Mouse (Mus musculus) neural tube, embryonic 12.5 days (tissue): ENCODE data around the gene Nav1. TPM values are rescaled to one million over a fixed set of nuclear protein-coding genes. Genes with fewer than 3 reads are reported as not detected.

Experiments used
- ATAC-seq: fragments of 200-750 bp; cut with Nextera tagmentation; 2 replicates; pipeline ENCODE4 v1.8.0; 2017; ENCODE audit warnings: low read depth, mild to moderate bottlenecking, moderate TSS enrichment, moderate library complexity; ENCODE audit not compliant: low FRiP score
- H3K27ac ChIP-seq: fragments of 300-500 bp; sonication (generic); 2 replicates; pipeline ENCODE4 v1.5.1; 2016
- H3K27me3 ChIP-seq: fragments of 300-500 bp; sonication (generic); replicated peaks from 2 replicates; pipeline ENCODE4 v1.6.1; 2016; ENCODE audit warnings: mild to moderate bottlenecking
- H3K36me3 ChIP-seq: fragments of 300-500 bp; sonication (generic); 2 replicates; pipeline ENCODE4 v1.6.1; 2016; ENCODE audit warnings: mild to moderate bottlenecking
- H3K4me1 ChIP-seq: fragments of 300-500 bp; sonication (generic); 2 replicates; pipeline ENCODE4 v1.6.1; 2016
- H3K4me2 ChIP-seq: fragments of 300-500 bp; sonication (generic); replicated peaks from 2 replicates; pipeline ENCODE4 v1.6.1; 2016; ENCODE audit warnings: mild to moderate bottlenecking
- H3K4me3 ChIP-seq: fragments of 300-500 bp; sonication (generic); 2 replicates; pipeline ENCODE4 v1.5.1; 2016
- H3K9ac ChIP-seq: fragments of 300-500 bp; sonication (generic); 2 replicates; pipeline ENCODE4 v1.6.1; 2016; ENCODE audit warnings: mild to moderate bottlenecking
- H3K9me3 ChIP-seq: fragments of 300-500 bp; sonication (generic); 2 replicates; pipeline ENCODE4 v1.6.1; 2016; ENCODE audit warnings: mild to moderate bottlenecking
- WGBS: fragments of 180-500 bp; shearing (Covaris S2); methylation state at CpG from one replicate; pipeline ENCODE4 v1.1.7; 2016; 5-methylcytosine and 5-hydroxymethylcytosine counted together
- polyA plus RNA-seq: library from polyadenylated mRNA; unstranded; fragments of >200 nt; fragmentation: Nextera tagmentation; extraction: Ambion mirVana; gene quantifications from 2 replicates; pipeline ENCODE4 v1.2.1, GENCODE M21; 2016

Gene Nav1
- polyA plus RNA-seq, 1 experiment from 2014 or later, result 29.9 TPM

- Histone ChIP-seq H3K4me2 (no peak overlapping the region), H3K4me3 (no peak overlapping the region), H3K36me3 (no peaks in the 10 kb centered on the region), H3K9me3 (no peaks in the 10 kb centered on the region), H3K4me1 (peaks cover 22% of the 10 kb centered on the region), H3K27me3 (no peaks in the 10 kb centered on the region; the same call in 1 of the 2 replicates), H3K27ac (no peak overlapping the region), H3K9ac (no peak overlapping the region)
- WGBS, result 74% methylated on average over 3 of the region's 3 CpGs
- no peak for ATAC-seq
Measured at GRCm38 (mm10) chr1:135588973-135589372, 18.1 kb downstream of the Nav1 start.

DNA sequence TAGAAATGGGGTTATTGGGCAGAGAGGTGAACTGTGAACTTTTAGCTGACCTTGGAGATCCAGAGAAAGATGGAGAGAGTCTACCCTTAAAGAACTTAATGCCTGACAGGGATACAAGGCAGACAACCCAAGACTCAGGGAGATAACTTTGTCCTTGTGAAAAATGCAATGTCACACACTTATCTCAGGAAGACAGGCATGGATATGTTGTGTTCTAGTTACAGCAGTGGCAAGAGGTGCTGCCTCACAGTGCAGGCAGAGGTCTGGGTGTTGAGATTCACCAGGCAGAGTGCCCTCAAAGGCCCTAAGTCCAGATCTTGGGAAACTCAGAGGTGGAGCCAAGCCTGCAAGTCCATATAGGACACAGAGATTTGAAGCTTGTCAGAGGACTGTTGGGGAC lies 20.2 kb downstream of the Nav1 start:
- Histone ChIP-seq H3K4me3 (no peak overlapping the region), H3K9ac (no peak overlapping the region), H3K27ac (no peak overlapping the region), H3K9me3 (no peaks in the 10 kb centered on the region), H3K4me1 (peaks cover 38% of the 10 kb centered on the region), H3K4me2 (no peak overlapping the region), H3K27me3 (no peaks in the 10 kb centered on the region; the same call in 1 of the 2 replicates), H3K36me3 (no peaks in the 10 kb centered on the region)
- ATAC-seq, result no peak

DNA sequence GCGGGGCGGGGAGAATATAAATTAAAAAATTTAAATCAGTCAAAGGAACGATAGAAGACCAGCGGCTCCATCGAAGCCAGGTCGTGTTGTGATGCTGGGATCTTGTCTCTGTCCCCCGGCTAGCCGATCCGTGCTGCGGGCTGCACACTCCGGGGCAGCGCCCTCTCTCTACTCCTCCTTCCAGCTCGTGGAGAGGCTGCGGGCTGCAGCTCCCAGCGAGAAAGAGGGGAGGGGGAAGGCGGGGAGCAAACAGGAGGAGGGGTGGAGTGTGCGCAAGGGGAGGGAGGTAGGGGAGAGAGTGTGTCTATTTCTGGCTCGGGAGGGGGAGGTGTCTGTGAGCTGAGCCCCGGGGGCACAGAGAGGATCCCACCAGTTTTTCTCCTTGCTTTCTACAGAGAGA lies 21.5 kb downstream of the Nav1 start:
- Histone ChIP-seq H3K4me2 (peak overlapping the region; percentile 92), H3K9ac (peak overlapping the region; percentile 70), H3K27me3 (no peaks in the 10 kb centered on the region; the same call in 1 of the 2 replicates), H3K36me3 (no peaks in the 10 kb centered on the region), H3K4me1 (peaks cover 51% of the 10 kb centered on the region), H3K9me3 (no peaks in the 10 kb centered on the region), H3K4me3 (peak overlapping the region; percentile 61), H3K27ac (peak overlapping the region; percentile 80)
- WGBS, result under 1% methylated on average over 19 of the region's 19 CpGs
- ATAC-seq, result peak; percentile 65

- Histone ChIP-seq H3K9me3 (no peaks in the 10 kb centered on the region), H3K9ac (peak overlapping the region; percentile 70), H3K4me3 (peak overlapping the region; percentile 61), H3K36me3 (no peaks in the 10 kb centered on the region), H3K4me2 (peak overlapping the region; percentile 92), H3K27ac (peak overlapping the region; percentile 80; the same call in 1 of the 2 replicates), H3K4me1 (peaks cover 58% of the 10 kb centered on the region), H3K27me3 (no peaks in the 10 kb centered on the region; the same call in 1 of the 2 replicates)
- peak; percentile 69 for ATAC-seq
- WGBS, result under 1% methylated on average over 73 of the region's 73 CpGs
Measured at GRCm38 (mm10) chr1:135584587-135585541, 22.2 kb downstream of the Nav1 start.

DNA sequence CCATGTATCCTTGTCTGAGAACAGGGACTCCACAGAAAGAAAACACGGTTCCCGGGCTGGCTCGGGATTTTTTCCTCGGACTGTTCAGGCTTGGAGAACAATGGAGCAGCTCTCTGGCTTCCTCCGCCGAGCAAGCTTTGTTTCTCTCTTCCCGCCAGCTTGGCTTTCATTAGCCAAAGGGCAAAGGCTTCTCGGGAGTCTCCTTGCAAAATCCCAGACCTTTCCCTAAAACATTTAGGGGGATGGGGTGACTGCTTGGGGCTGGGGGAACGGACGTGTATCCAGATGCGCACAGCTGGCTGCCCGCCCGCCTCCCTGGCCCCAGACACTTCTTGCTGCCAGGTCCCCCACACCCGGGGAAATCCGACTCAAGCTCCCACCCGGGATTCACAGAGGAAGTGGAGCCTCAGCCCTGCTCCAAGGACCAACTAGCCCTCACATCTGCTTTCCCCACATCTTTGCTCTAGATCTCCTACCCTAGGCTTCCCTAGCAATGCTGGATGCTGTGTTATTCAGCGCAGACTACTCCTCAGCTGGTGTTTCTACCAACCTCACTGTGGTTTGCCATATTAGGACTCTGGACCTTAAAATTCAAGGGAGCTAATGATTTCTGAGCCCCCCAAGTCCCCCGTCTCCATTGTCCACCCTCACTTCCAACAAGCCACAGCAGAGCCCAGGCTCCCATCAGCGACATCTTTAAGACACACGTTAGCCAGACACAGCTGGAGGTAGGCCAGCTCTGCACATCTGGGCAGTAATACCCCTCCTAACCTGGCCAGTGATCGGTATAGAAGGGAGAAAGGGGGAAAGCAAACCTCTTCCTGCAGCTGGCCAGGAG lies 23.2 kb downstream of the Nav1 start:
- Histone ChIP-seq H3K27ac (peak overlapping the region; percentile 65; the same call in 1 of the 2 replicates), H3K4me3 (peak overlapping the region; percentile 61), H3K36me3 (no peaks in the 10 kb centered on the region), H3K4me1 (peaks cover 68% of the 10 kb centered on the region), H3K9ac (peak overlapping the region; percentile 70), H3K27me3 (no peaks in the 10 kb centered on the region; the same call in 1 of the 2 replicates), H3K9me3 (no peaks in the 10 kb centered on the region), H3K4me2 (peak overlapping the region; percentile 92)
- whole genome bisulfite sequencing, result 4% methylated on average over 21 of the region's 21 CpGs
- no peak for ATAC-seq

DNA sequence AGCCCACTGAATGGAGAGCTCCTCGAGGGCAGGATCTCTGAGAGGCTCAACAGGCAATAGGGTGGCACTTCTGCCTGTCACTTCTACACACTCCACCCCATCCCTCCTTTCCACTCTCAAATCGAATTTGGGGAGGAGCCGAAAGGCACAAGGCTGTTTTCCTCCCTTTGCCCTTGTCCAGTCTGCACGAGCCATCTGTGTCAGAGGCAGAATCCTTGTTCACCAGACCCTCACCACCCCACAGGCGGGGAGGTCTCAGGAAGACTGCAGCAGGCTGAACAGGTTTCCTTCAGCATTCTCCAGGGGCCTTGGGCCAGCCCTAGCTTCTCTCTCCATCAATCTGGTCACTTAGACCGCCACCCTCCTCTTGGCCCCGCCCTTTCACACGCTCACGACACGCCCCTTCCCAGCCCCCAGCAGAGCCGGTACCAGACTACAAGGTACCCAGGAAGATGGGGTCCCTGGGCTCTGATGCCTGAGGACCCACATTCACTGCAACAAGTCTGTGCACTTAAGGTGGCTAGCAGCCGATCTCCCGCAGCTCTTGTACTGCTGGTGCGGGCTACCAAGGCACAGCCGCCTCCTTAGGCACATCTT lies 23.9 kb downstream of the Nav1 start:
- Histone ChIP-seq H3K9me3 (no peaks in the 10 kb centered on the region), H3K4me1 (peaks cover 71% of the 10 kb centered on the region), H3K27me3 (no peaks in the 10 kb centered on the region; the same call in 1 of the 2 replicates), H3K9ac (peak overlapping the region; percentile 70), H3K36me3 (no peaks in the 10 kb centered on the region), H3K27ac (peak overlapping the region; percentile 65; the same call in 1 of the 2 replicates), H3K4me3 (peak overlapping the region; percentile 61), H3K4me2 (peak overlapping the region; percentile 92)
- peak; percentile 57 for ATAC-seq
- 5% methylated on average over 15 of the region's 15 CpGs for WGBS

DNA sequence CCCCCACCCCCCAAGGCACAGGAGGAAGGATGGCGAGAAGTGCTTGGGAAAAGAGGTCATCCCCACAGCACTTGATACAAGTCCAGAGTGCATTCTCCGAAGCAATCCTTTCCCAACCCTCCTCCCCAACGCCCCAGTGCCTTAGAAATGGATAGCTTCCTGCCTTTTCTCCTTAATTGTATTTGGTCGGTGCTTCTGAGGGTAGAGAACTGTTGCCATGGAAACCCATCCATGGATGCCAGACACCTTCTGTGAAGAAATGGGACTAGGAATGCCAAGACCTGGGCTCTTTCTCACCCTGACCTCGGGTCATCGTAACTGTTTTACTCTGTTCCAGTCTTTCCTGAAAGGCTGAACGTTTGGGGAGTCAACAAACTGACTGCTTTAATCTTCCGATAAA lies 26.1 kb downstream of the Nav1 start:
- H3K36me3 ChIP-seq, result no peaks in the 10 kb centered on the region
- ATAC-seq, result no peak
- no peaks in the 10 kb centered on the region for H3K9me3 ChIP-seq
- H3K9ac ChIP-seq, result no peak overlapping the region
- H3K4me2 ChIP-seq, result peak overlapping the region; percentile 92
- WGBS, result 16% methylated on average over 8 of the region's 8 CpGs
- H3K4me3 ChIP-seq, result peak overlapping the region; percentile 2; the same call in 1 of the 2 replicates
- H3K4me1 ChIP-seq, result peaks cover 76% of the 10 kb centered on the region
- H3K27ac ChIP-seq, result no peak overlapping the region
- H3K27me3 ChIP-seq, result no peaks in the 10 kb centered on the region; the same call in 1 of the 2 replicates

- no peak for ATAC-seq
- Histone ChIP-seq H3K36me3 (no peaks in the 10 kb centered on the region), H3K27me3 (no peaks in the 10 kb centered on the region), H3K9ac (no peak overlapping the region), H3K4me2 (no peak overlapping the region), H3K27ac (no peak overlapping the region), H3K4me3 (no peak overlapping the region), H3K4me1 (peaks cover 73% of the 10 kb centered on the region), H3K9me3 (no peaks in the 10 kb centered on the region)
- WGBS, result 37% methylated on average over 3 of the region's 3 CpGs
Measured at GRCm38 (mm10) chr1:135579111-135579510, 28.0 kb downstream of the Nav1 start.

DNA sequence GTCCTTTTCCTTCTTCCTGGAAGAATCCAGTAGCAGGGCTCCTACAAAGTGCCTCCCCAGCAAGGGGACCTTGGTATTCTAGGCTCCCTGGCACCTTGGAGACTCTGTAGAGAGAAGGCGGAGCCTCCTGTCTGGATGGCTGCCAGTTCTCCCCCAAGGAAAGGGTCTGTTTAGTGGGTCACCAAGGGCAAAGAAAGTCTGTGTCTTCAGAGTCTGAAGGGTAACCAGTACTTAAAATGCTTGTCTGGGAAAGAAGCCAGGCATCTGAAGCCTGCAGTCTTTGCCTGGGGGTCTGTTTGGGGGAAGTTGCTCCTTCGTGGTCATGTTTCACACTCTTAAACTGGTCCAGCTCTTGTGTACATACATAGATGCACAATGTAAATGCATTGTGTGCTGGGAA lies 29.3 kb downstream of the Nav1 start:
- Histone ChIP-seq H3K27me3 (no peaks in the 10 kb centered on the region), H3K36me3 (no peaks in the 10 kb centered on the region), H3K4me3 (no peak overlapping the region), H3K4me1 (peaks cover 74% of the 10 kb centered on the region), H3K9ac (no peak overlapping the region), H3K9me3 (no peaks in the 10 kb centered on the region), H3K27ac (no peak overlapping the region), H3K4me2 (no peak overlapping the region)
- no peak for ATAC-seq
- 80% methylated on average over 2 of the region's 2 CpGs for WGBS

- 98% methylated on average over 1 of the region's 1 CpGs for WGBS
- no peak overlapping the region for H3K27ac ChIP-seq
- no peak overlapping the region for H3K4me3 ChIP-seq
- H3K9ac ChIP-seq, result no peak overlapping the region
- H3K36me3 ChIP-seq, result no peaks in the 10 kb centered on the region
- H3K27me3 ChIP-seq, result no peaks in the 10 kb centered on the region
- ATAC-seq, result no peak
- no peak overlapping the region for H3K4me2 ChIP-seq
- peaks cover 53% of the 10 kb centered on the region for H3K4me1 ChIP-seq
- H3K9me3 ChIP-seq, result no peaks in the 10 kb centered on the region
Measured at GRCm38 (mm10) chr1:135575393-135575792, 31.7 kb downstream of the Nav1 start.

DNA sequence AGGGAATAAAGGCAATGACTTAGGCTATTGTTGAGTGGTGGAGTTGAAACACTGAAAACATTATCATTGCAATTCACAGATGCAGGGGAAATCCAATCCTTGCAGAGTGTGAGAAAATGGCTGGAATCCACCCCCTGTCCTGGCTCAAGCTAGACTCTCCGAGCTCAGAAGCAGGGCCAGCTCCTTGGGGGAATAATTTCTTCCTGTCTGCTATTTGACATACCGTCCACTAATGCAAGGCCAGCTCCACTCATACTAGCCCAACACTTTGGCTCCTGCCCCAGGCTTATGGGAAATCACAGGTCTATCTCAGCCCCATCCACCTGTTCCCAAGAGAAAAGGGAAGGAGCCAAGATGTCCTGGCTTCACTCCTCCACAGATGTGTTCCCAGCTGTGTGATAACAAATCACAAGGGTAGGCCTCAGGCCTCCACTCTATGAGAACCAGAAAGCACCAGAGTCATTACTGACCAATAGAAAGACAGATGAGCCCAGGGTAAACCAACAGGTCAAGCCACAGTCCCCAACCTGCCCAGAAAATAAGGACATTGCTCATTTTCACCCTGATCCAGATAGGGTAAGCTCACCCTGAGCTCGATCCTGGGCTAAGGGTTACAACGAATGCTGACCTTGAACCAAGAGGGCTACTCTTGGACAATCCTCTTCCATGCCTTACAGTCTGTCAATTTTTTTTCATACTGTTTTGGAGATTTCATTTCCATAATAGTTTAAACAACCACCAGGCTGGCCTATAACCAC lies 32.5 kb downstream of the Nav1 start:
- Histone ChIP-seq H3K9me3 (no peaks in the 10 kb centered on the region), H3K36me3 (no peaks in the 10 kb centered on the region), H3K27me3 (no peaks in the 10 kb centered on the region), H3K4me3 (no peak overlapping the region), H3K4me1 (peaks cover 46% of the 10 kb centered on the region), H3K9ac (no peak overlapping the region), H3K4me2 (no peak overlapping the region), H3K27ac (no peak overlapping the region)
- WGBS, result 88% methylated on average over 4 of the region's 4 CpGs
- no peak for ATAC-seq
